Mouse (Mus musculus): ENCODE results near the gene Hoxc13. TPM values are rescaled to one million over a fixed set of nuclear protein-coding genes. Genes with fewer than 3 reads are reported as not detected.
A peak's percentile ranks its signal among the peaks of the same experiment; 100 is the strongest.

The Hoxc13 gene
- polyA plus RNA-seq, 1 experiment from 2014 or later, result not detected

GRCm38 (mm10) chr15:102931706-102932358, 10.9 kb downstream of the Hoxc13 start:
- H3K9ac ChIP-seq (replicated peaks; ENCODE audit: low read depth, low read length), result no peak overlapping the region
- peak; percentile 60; the same call in 1 of the 2 replicates for ATAC-seq (ENCODE audit: low read depth)
- H3K9me3 ChIP-seq (ENCODE audit: control insufficient read depth, low read length), result no peaks in the 10 kb centered on the region
- H3K27ac ChIP-seq (ENCODE audit: low read depth, low read length), result no peak overlapping the region
- H3K36me3 ChIP-seq (ENCODE audit: control insufficient read depth, insufficient read depth, low read length), result no peaks in the 10 kb centered on the region
- no peak overlapping the region; the same call in 1 of the 2 replicates for H3K4me3 ChIP-seq (ENCODE audit: low read depth, low read length)
- under 1% methylated on average over 23 of the region's 23 CpGs for WGBS
- 0 out of 2 replicates have a peak, but pooled peaks cover 3% of the 10 kb centered on the region for H3K4me1 ChIP-seq (ENCODE audit: control insufficient read depth, insufficient read depth, low read length)
- peaks cover 62% of the 10 kb centered on the region for H3K27me3 ChIP-seq (ENCODE audit: control insufficient read depth, insufficient read depth, low read length)
- H3K4me2 ChIP-seq (ENCODE audit: low read depth, low read length), result no peak overlapping the region; the same call in 1 of the 2 replicates

GRCm38 (mm10) chr15:102934438-102934837, 13.5 kb downstream of the Hoxc13 start:
- WGBS, result 2% methylated on average over 12 of the region's 12 CpGs
- peak overlapping the region; percentile 29; the same call in 1 of the 2 replicates for H3K9ac ChIP-seq (replicated peaks; ENCODE audit: low read depth, low read length)
- H3K4me3 ChIP-seq (ENCODE audit: low read depth, low read length), result peak overlapping the region; percentile 26; the same call in 1 of the 2 replicates
- H3K36me3 ChIP-seq (ENCODE audit: control insufficient read depth, insufficient read depth, low read length), result no peaks in the 10 kb centered on the region
- H3K27ac ChIP-seq (ENCODE audit: low read depth, low read length), result peak overlapping the region; percentile 28; the same call in 1 of the 2 replicates
- no peaks in the 10 kb centered on the region for H3K9me3 ChIP-seq (ENCODE audit: control insufficient read depth, low read length)
- ATAC-seq (ENCODE audit: low read depth), result no peak
- H3K4me1 ChIP-seq (ENCODE audit: control insufficient read depth, insufficient read depth, low read length), result 0 out of 2 replicates have a peak, but pooled peaks cover 3% of the 10 kb centered on the region
- H3K4me2 ChIP-seq (ENCODE audit: low read depth, low read length), result peak overlapping the region; percentile 29; the same call in 1 of the 2 replicates
- H3K27me3 ChIP-seq (ENCODE audit: control insufficient read depth, insufficient read depth, low read length), result peaks cover 57% of the 10 kb centered on the region

- peak overlapping the region; percentile 28; the same call in 1 of the 2 replicates for H3K27ac ChIP-seq (ENCODE audit: low read depth, low read length)
- no peak for ATAC-seq (ENCODE audit: low read depth)
- H3K4me3 ChIP-seq (ENCODE audit: low read depth, low read length), result peak overlapping the region; percentile 26
- H3K27me3 ChIP-seq (ENCODE audit: control insufficient read depth, insufficient read depth, low read length), result peaks cover 57% of the 10 kb centered on the region
- WGBS, result under 1% methylated on average over 25 of the region's 27 CpGs
- H3K36me3 ChIP-seq (ENCODE audit: control insufficient read depth, insufficient read depth, low read length), result no peaks in the 10 kb centered on the region
- peak overlapping the region; percentile 29; the same call in 1 of the 2 replicates for H3K4me2 ChIP-seq (ENCODE audit: low read depth, low read length)
- H3K9ac ChIP-seq (replicated peaks; ENCODE audit: low read depth, low read length), result peak overlapping the region; percentile 41
- H3K4me1 ChIP-seq (ENCODE audit: control insufficient read depth, insufficient read depth, low read length), result 0 out of 2 replicates have a peak, but pooled peaks cover 3% of the 10 kb centered on the region
- H3K9me3 ChIP-seq (ENCODE audit: control insufficient read depth, low read length), result no peaks in the 10 kb centered on the region
Observed at GRCm38 (mm10) chr15:102934897-102935296, 14.0 kb downstream of the Hoxc13 start.

GRCm38 (mm10) chr15:102936279-102936972, 15.5 kb downstream of the Hoxc13 start, which contains the start of gene Hoxc12:
Gene Hoxc12, plus strand, starts transcription at chr15:102936757.
- no peaks in the 10 kb centered on the region for H3K9me3 ChIP-seq (ENCODE audit: control insufficient read depth, low read length)
- no peak for ATAC-seq (ENCODE audit: low read depth)
- H3K27me3 ChIP-seq (ENCODE audit: control insufficient read depth, insufficient read depth, low read length), result peaks cover 58% of the 10 kb centered on the region
- H3K4me2 ChIP-seq (ENCODE audit: low read depth, low read length), result peak within 1 kb of the TSS; percentile 26
- WGBS, result under 1% methylated on average over 31 of the region's 31 CpGs
- 0 out of 2 replicates have a peak, but pooled peaks cover 3% of the 10 kb centered on the region for H3K4me1 ChIP-seq (ENCODE audit: control insufficient read depth, insufficient read depth, low read length)
- H3K4me3 ChIP-seq (ENCODE audit: low read depth, low read length), result peak within 1 kb of the TSS; percentile 31
- peak within 1 kb of the TSS; percentile 47 for H3K9ac ChIP-seq (replicated peaks; ENCODE audit: low read depth, low read length)
- H3K36me3 ChIP-seq (ENCODE audit: control insufficient read depth, insufficient read depth, low read length), result no peaks in the 10 kb centered on the region
- H3K27ac ChIP-seq (ENCODE audit: low read depth, low read length), result peak within 1 kb of the TSS; percentile 67

GRCm38 (mm10) chr15:102937036-102937666, 16.2 kb downstream of the Hoxc13 start:
- Histone ChIP-seq H3K4me2 (ENCODE audit: low read depth, low read length) (peak overlapping the region; percentile 26), H3K27me3 (ENCODE audit: control insufficient read depth, insufficient read depth, low read length) (peaks cover 60% of the 10 kb centered on the region), H3K9me3 (ENCODE audit: control insufficient read depth, low read length) (no peaks in the 10 kb centered on the region), H3K4me1 (ENCODE audit: control insufficient read depth, insufficient read depth, low read length) (0 out of 2 replicates have a peak, but pooled peaks cover 3% of the 10 kb centered on the region), H3K9ac (replicated peaks; ENCODE audit: low read depth, low read length) (peak overlapping the region; percentile 47), H3K27ac (ENCODE audit: low read depth, low read length) (peak overlapping the region; percentile 67), H3K4me3 (ENCODE audit: low read depth, low read length) (peak overlapping the region; percentile 31), H3K36me3 (ENCODE audit: control insufficient read depth, insufficient read depth, low read length) (no peaks in the 10 kb centered on the region)
- ATAC-seq (ENCODE audit: low read depth), result no peak
- WGBS, result under 1% methylated on average over 46 of the region's 50 CpGs

- WGBS, result 1% methylated on average over 34 of the region's 34 CpGs
- H3K27ac ChIP-seq (ENCODE audit: low read depth, low read length), result peak overlapping the region; percentile 55
- peak overlapping the region; percentile 22; the same call in 1 of the 2 replicates for H3K9ac ChIP-seq (replicated peaks; ENCODE audit: low read depth, low read length)
- H3K4me2 ChIP-seq (ENCODE audit: low read depth, low read length), result peak overlapping the region; percentile 29
- peaks cover 50% of the 10 kb centered on the region for H3K27me3 ChIP-seq (ENCODE audit: control insufficient read depth, insufficient read depth, low read length)
- peak overlapping the region; percentile 31 for H3K4me3 ChIP-seq (ENCODE audit: low read depth, low read length)
- no peaks in the 10 kb centered on the region for H3K9me3 ChIP-seq (ENCODE audit: control insufficient read depth, low read length)
- ATAC-seq (ENCODE audit: low read depth), result peak; percentile 47; the same call in 1 of the 2 replicates
- 0 out of 2 replicates have a peak, but pooled peaks cover 5% of the 10 kb centered on the region for H3K4me1 ChIP-seq (ENCODE audit: control insufficient read depth, insufficient read depth, low read length)
- H3K36me3 ChIP-seq (ENCODE audit: control insufficient read depth, insufficient read depth, low read length), result no peaks in the 10 kb centered on the region
Observed at GRCm38 (mm10) chr15:102939256-102940155, 18.6 kb downstream of the Hoxc13 start.

- peak; percentile 47; the same call in 1 of the 2 replicates for ATAC-seq (ENCODE audit: low read depth)
- H3K27ac ChIP-seq (ENCODE audit: low read depth, low read length), result peak overlapping the region; percentile 78
- peak overlapping the region; percentile 27 for H3K4me3 ChIP-seq (ENCODE audit: low read depth, low read length)
- peaks cover 59% of the 10 kb centered on the region for H3K27me3 ChIP-seq (ENCODE audit: control insufficient read depth, insufficient read depth, low read length)
- no peaks in the 10 kb centered on the region for H3K36me3 ChIP-seq (ENCODE audit: control insufficient read depth, insufficient read depth, low read length)
- H3K9ac ChIP-seq (replicated peaks; ENCODE audit: low read depth, low read length), result peak overlapping the region; percentile 54
- no peaks in the 10 kb centered on the region for H3K9me3 ChIP-seq (ENCODE audit: control insufficient read depth, low read length)
- H3K4me1 ChIP-seq (ENCODE audit: control insufficient read depth, insufficient read depth, low read length), result 0 out of 2 replicates have a peak, but pooled peaks cover 2% of the 10 kb centered on the region
- WGBS, result under 1% methylated on average over 51 of the region's 53 CpGs
- H3K4me2 ChIP-seq (ENCODE audit: low read depth, low read length), result peak overlapping the region; percentile 41
Observed at GRCm38 (mm10) chr15:102942739-102943467, 22.0 kb downstream of the Hoxc13 start.
